Mouse (Mus musculus): ENCODE measurements around the gene Ppil1. TPM values are rescaled to one million over a fixed set of nuclear protein-coding genes. Genes with fewer than 3 reads are reported as not detected.

Ppil1 gene
- polyA plus RNA-seq, 1 experiment from 2014 or later, result 42.1 TPM

- ATAC-seq (no peak), DNase-seq (no peak)
- TF ChIP-seq EP300 (IDR thresholded peaks at IDR 0.05; ENCODE audit: low read depth) (no peak), CTCF (IDR thresholded peaks at IDR 0.05; ENCODE audit: low read depth) (no peak)
- no peaks in the 10 kb centered on the region for H3K27me3 ChIP-seq (ENCODE audit: insufficient read depth, low read length)
- H3K4me3 ChIP-seq (ENCODE audit: low read depth, low read length), result no peak overlapping the region
- WGBS (ENCODE audit: insufficient replicate concordance), result 66% methylated on average over 3 of the region's 3 CpGs
- no peak overlapping the region for H3K4me2 ChIP-seq (ENCODE audit: low read depth, low read length)
- H3K27ac ChIP-seq (ENCODE audit: low read depth), result no peak overlapping the region
- peaks cover 15% of the 10 kb centered on the region for H3K4me1 ChIP-seq (ENCODE audit: insufficient read depth)
- H3K9ac ChIP-seq (replicated peaks), result no peak overlapping the region
- peaks cover 66% of the 10 kb centered on the region for H3K36me3 ChIP-seq (replicated peaks; ENCODE audit: insufficient read depth, low read length)
- H3K9me3 ChIP-seq (ENCODE audit: low read length), result no peaks in the 10 kb centered on the region
Measured at GRCm38 (mm10) chr17:29292996-29293395, 29.0 kb upstream of the Ppil1 start.

- WGBS (ENCODE audit: insufficient replicate concordance), result 70% methylated on average over 7 of the region's 7 CpGs
- peaks cover 13% of the 10 kb centered on the region for H3K4me1 ChIP-seq (ENCODE audit: insufficient read depth)
- H3K36me3 ChIP-seq (replicated peaks; ENCODE audit: insufficient read depth, low read length), result peaks cover 59% of the 10 kb centered on the region
- no peaks in the 10 kb centered on the region for H3K27me3 ChIP-seq (ENCODE audit: insufficient read depth, low read length)
- no peak overlapping the region for H3K9ac ChIP-seq (replicated peaks)
- no peak overlapping the region for H3K4me2 ChIP-seq (ENCODE audit: low read depth, low read length)
- DNase-seq (no peak), ATAC-seq (no peak)
- H3K4me3 ChIP-seq (ENCODE audit: low read depth, low read length), result no peak overlapping the region
- TF ChIP-seq CTCF (IDR thresholded peaks at IDR 0.05; ENCODE audit: low read depth) (no peak), EP300 (IDR thresholded peaks at IDR 0.05; ENCODE audit: low read depth) (no peak)
- no peaks in the 10 kb centered on the region for H3K9me3 ChIP-seq (ENCODE audit: low read length)
- H3K27ac ChIP-seq (ENCODE audit: low read depth), result no peak overlapping the region
Measured at GRCm38 (mm10) chr17:29291793-29292192, 27.8 kb upstream of the Ppil1 start.

GRCm38 (mm10) chr17:29282216-29282952 lies 18.4 kb upstream of the Ppil1 start:
- DNase-seq (no peak), ATAC-seq (no peak)
- H3K9ac ChIP-seq (replicated peaks), result no peak overlapping the region
- H3K36me3 ChIP-seq (replicated peaks; ENCODE audit: insufficient read depth, low read length), result peaks cover 58% of the 10 kb centered on the region
- WGBS (ENCODE audit: insufficient replicate concordance), result 85% methylated on average over 21 of the region's 21 CpGs
- H3K27me3 ChIP-seq (ENCODE audit: insufficient read depth, low read length), result no peaks in the 10 kb centered on the region
- no peak overlapping the region for H3K4me2 ChIP-seq (ENCODE audit: low read depth, low read length)
- peaks cover 6% of the 10 kb centered on the region; the same call in 1 of the 2 replicates for H3K4me1 ChIP-seq (ENCODE audit: insufficient read depth)
- H3K4me3 ChIP-seq (ENCODE audit: low read depth, low read length), result no peak overlapping the region
- TF ChIP-seq EP300 (IDR thresholded peaks at IDR 0.05; ENCODE audit: low read depth) (no peak), CTCF (IDR thresholded peaks at IDR 0.05; ENCODE audit: low read depth) (no peak)
- no peak overlapping the region for H3K27ac ChIP-seq (ENCODE audit: low read depth)
- H3K9me3 ChIP-seq (ENCODE audit: low read length), result no peaks in the 10 kb centered on the region

- no peaks in the 10 kb centered on the region for H3K27me3 ChIP-seq (ENCODE audit: insufficient read depth, low read length)
- H3K27ac ChIP-seq (ENCODE audit: low read depth), result no peak overlapping the region
- no peak overlapping the region for H3K4me3 ChIP-seq (ENCODE audit: low read depth, low read length)
- H3K9ac ChIP-seq (replicated peaks), result no peak overlapping the region
- H3K9me3 ChIP-seq (ENCODE audit: low read length), result no peaks in the 10 kb centered on the region
- H3K4me1 ChIP-seq (ENCODE audit: insufficient read depth), result peaks cover 6% of the 10 kb centered on the region; the same call in 1 of the 2 replicates
- WGBS (ENCODE audit: insufficient replicate concordance), result 79% methylated on average over 5 of the region's 5 CpGs
- TF ChIP-seq CTCF (IDR thresholded peaks at IDR 0.05; ENCODE audit: low read depth) (no peak), EP300 (IDR thresholded peaks at IDR 0.05; ENCODE audit: low read depth) (no peak)
- ATAC-seq (no peak), DNase-seq (no peak)
- peaks cover 51% of the 10 kb centered on the region for H3K36me3 ChIP-seq (replicated peaks; ENCODE audit: insufficient read depth, low read length)
- no peak overlapping the region for H3K4me2 ChIP-seq (ENCODE audit: low read depth, low read length)
Measured at GRCm38 (mm10) chr17:29281541-29281940, 17.6 kb upstream of the Ppil1 start.

- Histone ChIP-seq H3K4me2 (ENCODE audit: low read depth, low read length) (no peak overlapping the region), H3K27me3 (ENCODE audit: insufficient read depth, low read length) (no peaks in the 10 kb centered on the region), H3K9me3 (ENCODE audit: low read length) (no peaks in the 10 kb centered on the region), H3K27ac (ENCODE audit: low read depth) (no peak overlapping the region), H3K4me3 (ENCODE audit: low read depth, low read length) (no peak overlapping the region), H3K36me3 (replicated peaks; ENCODE audit: insufficient read depth, low read length) (peaks cover 49% of the 10 kb centered on the region), H3K9ac (replicated peaks) (no peak overlapping the region), H3K4me1 (ENCODE audit: insufficient read depth) (peaks cover 6% of the 10 kb centered on the region; the same call in 1 of the 2 replicates)
- TF ChIP-seq CTCF (IDR thresholded peaks at IDR 0.05; ENCODE audit: low read depth) (no peak), EP300 (IDR thresholded peaks at IDR 0.05; ENCODE audit: low read depth) (no peak)
- 79% methylated on average over 5 of the region's 5 CpGs for WGBS (ENCODE audit: insufficient replicate concordance)
- ATAC-seq (no peak), DNase-seq (no peak)
Measured at GRCm38 (mm10) chr17:29280422-29280821, 16.4 kb upstream of the Ppil1 start.

DNA sequence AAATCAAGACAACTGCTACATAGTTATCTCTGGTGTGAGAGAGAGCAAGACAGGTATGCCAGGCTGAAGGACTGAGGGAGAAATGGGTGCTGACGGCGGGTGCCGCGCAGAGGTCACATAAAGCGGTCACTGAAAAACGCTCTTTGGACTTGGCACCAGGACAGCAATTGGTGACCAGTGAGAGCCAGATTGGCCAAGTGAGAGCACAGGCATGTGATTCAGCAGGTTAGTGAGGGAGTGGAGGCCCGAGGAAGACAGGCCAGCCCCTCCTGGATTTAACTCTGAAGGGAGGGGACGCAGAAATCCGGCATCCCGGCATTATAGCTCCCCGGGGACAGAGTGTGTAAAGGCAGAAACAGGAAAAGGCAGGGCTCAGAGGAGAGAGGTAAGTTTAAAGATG lies 9.9 kb upstream of the Ppil1 start:
- peak; percentile 74 for DNase-seq
- WGBS (ENCODE audit: insufficient replicate concordance), result 66% methylated on average over 11 of the region's 11 CpGs
- peak; percentile 81 for ATAC-seq

More for the DNA sequence above, 9.9 kb upstream of the Ppil1 start:
- Histone ChIP-seq H3K27ac (ENCODE audit: low read depth) (peak overlapping the region; percentile 80), H3K9me3 (ENCODE audit: low read length) (no peaks in the 10 kb centered on the region), H3K27me3 (ENCODE audit: insufficient read depth, low read length) (no peaks in the 10 kb centered on the region), H3K4me1 (ENCODE audit: insufficient read depth) (peaks cover 23% of the 10 kb centered on the region), H3K4me2 (ENCODE audit: low read depth, low read length) (peak overlapping the region; percentile 62), H3K36me3 (replicated peaks; ENCODE audit: insufficient read depth, low read length) (peaks cover 12% of the 10 kb centered on the region), H3K9ac (replicated peaks) (peak overlapping the region; percentile 63; the same call in 1 of the 2 replicates), H3K4me3 (ENCODE audit: low read depth, low read length) (peak overlapping the region; percentile 38)
- TF ChIP-seq EP300 (IDR thresholded peaks at IDR 0.05; ENCODE audit: low read depth) (peak; percentile 53), CTCF (IDR thresholded peaks at IDR 0.05; ENCODE audit: low read depth) (no peak)

All from liver, postnatal 0 days (tissue).